Mouse (Mus musculus) gastrocnemius, adult 2 months (tissue): ENCODE results near the gene Pla2g15. TPM values are rescaled to one million over a fixed set of nuclear protein-coding genes. Genes with fewer than 3 reads are reported as not detected.

Experiments
- DNase-seq: peaks from one replicate; pipeline ENCODE4 v3.0.0; 2022
- H3K27ac ChIP-seq: fragments of 200-600 bp; 2 replicates; pipeline ENCODE4 v1.8.1; 2022; ENCODE audit warnings: mild to moderate bottlenecking
- H3K4me3 ChIP-seq: fragments of 200-600 bp; 2 replicates; pipeline ENCODE4 v1.8.1; 2022; ENCODE audit warnings: mild to moderate bottlenecking, moderate library complexity
- CTCF ChIP-seq: fragments of 200-600 bp; IDR thresholded peaks from 2 replicates; pipeline ENCODE4 v1.8.1; 2022; ENCODE audit warnings: antibody characterized with exemption, mild to moderate bottlenecking, moderate library complexity
- intact Hi-C: fragments of 180-260 bp; cut with DNase I; formaldehyde crosslinking; loops from one replicate; pipeline ENCODE4 v1.15.1; 2025
- long read RNA-seq, 2 experiments: library from polyadenylated mRNA; stranded (forward); transcript quantifications; one replicate each; pipeline ENCODE4 v2.0.0; 2021
- total RNA-seq, 2 experiments: library from RNA; stranded (reverse); gene quantifications; 2 replicates each; pipeline ENCODE4 v1.2.3; 2021

Pla2g15 gene
- total RNA-seq = 1 to 10 TPM; 3.5 TPM
- long read RNA-seq, experiment 1, transcript Pla2g15-201 (6 exons, 2,706 nt) = major isoform, 5 of 6 reads
- long read RNA-seq, experiment 1, partial matches to known transcripts = 0 of 6 reads
- long read RNA-seq, experiment 1, other reads (novel, unspliced or antisense) = 1 of 6 reads
- long read RNA-seq, experiment 2 = 0 reads

DNA sequence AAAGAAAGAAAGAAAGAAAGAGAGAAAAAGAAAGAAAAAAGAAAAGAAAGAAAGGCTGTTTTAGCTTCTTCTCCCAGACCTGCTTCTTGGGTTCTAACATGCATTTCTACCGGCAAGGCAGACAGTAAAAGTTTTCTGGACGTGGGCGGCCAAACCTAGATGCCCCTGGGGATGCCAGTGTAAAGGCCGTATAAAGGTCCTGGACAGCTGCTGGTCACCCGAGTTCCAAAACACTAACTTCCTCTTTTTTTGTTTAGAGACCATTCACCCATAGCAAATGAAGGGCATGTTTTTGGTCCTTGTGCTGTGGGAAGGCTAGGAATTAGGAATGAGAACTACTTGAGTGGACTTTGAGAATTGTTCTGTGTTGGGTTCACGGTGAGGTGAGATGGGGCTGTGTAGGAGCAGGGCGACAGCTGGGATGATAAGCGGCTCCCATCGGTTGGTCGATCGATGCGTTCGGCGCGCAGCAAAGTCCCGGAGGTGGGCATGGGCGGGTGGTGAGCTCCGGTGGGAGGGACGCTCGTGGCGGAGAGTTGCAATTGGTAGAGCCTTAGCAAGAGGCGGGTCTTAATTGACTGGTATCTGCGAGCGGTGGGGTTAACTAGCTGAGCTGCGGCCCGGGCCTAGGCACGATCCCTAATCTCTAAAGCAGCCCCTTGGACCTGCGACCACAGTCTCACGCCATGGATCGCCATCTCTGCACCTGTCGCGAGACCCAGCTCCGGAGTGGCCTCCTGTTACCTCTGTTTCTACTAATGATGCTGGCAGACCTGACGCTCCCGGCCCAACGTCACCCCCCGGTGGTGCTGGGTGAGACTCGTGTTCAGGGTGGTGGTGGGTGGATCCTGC is at the start of gene Pla2g15:
TSS of gene Pla2g15 (plus strand) at position 599 of the 852 bp plus-strand sequence.
- intact Hi-C loops = no loop called here
- no peak for TF ChIP-seq CTCF
- Histone ChIP-seq H3K4me3 (peak within 1 kb of the TSS; percentile 90), H3K27ac (peak within 1 kb of the TSS; percentile 86)
- peak; percentile 95 for DNase-seq

DNA sequence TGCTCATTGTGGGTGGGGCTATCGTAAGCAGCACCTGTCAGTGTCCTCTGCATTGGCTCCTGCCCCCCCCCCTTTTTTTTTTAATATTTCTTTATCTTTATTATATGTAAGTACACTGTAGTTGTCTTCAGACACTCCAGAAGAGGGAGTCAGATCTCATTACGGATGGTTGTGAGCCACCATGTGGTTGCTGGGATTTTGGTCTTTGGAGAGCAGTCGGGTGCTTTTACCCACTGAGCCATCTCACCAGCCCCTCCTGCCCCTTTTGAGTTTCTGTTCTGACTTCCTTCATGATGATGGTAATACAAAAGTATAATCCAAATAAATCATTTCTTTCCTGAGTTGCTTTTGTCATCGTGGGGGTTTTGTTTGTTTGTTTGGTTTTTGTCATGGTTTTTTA is 47.9 kb upstream of the Pla2g15 start:
- no peak for TF ChIP-seq CTCF
- Histone ChIP-seq H3K4me3 (no peak overlapping the region), H3K27ac (no peak overlapping the region)
- DNase-seq = no peak
- intact Hi-C loops = no loop called here

DNA sequence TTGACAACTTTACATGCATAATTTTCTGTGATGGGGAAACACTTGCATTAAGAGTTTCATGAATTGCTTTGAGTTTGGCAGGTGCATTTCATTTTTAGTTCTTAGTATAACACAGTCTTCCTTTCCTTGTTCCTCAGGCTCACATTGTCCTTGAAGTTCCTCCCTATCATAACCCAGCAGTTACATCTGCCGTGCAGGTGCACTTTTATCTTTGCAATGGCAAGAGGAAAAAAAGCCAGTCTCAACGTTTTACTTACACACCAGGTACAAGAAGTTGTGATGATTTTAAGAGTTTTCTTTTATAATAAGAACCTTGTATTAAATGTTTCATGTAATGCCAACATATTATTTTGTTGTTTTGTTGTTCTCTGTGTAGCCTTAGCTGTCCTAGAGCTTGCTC is 46.3 kb upstream of the Pla2g15 start:
- intact Hi-C loops = no loop called here

DNA sequence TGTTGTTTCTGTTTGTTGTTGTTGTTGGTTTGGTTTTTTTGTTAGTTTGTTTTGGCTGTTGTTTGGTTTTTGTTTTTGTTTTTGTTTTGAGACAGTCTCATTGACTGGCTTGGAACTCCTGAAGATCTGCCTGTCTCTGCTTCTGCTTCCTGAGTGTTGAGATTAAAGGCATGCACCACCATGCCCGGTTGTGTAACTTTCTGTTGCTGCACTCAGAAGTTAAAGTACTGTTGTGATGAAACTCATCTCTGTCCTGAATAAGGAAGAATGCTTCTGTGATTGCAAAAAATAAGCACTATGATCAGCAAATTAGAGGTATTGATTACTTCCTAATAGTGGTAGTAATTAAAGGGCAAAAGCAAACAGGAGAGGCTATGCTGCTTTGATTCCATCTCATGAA is 44.0 kb upstream of the Pla2g15 start:
- no peak for TF ChIP-seq CTCF
- Histone ChIP-seq H3K27ac (no peak overlapping the region), H3K4me3 (no peak overlapping the region)
- intact Hi-C loops = no loop called here
- DNase-seq = no peak

More for the DNA sequence above, 46.3 kb upstream of the Pla2g15 start:
- Histone ChIP-seq H3K4me3 (no peak overlapping the region), H3K27ac (no peak overlapping the region)
- no peak for DNase-seq
- no peak for TF ChIP-seq CTCF

DNA sequence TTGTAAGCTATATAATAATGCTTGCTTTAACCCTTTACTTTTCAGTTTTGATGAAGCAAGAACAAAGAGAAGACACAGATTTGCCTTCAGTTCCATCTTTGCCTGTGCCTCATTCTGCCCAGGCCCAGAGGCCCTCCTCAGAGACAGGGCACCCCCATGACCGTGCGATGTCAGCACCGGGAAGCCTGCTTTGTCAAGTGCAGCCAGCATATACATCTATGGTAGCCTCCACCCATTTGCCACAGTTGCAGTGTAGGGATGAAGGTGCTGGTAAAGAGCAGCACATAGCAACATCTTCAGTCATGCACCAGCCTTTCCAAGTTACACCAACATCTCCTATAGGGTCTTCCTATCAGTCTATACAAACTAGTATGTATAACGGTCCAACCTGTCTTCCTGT is 42.1 kb upstream of the Pla2g15 start:
- no peak for TF ChIP-seq CTCF
- intact Hi-C loops = no loop called here
- DNase-seq = peak; percentile 43

DNA sequence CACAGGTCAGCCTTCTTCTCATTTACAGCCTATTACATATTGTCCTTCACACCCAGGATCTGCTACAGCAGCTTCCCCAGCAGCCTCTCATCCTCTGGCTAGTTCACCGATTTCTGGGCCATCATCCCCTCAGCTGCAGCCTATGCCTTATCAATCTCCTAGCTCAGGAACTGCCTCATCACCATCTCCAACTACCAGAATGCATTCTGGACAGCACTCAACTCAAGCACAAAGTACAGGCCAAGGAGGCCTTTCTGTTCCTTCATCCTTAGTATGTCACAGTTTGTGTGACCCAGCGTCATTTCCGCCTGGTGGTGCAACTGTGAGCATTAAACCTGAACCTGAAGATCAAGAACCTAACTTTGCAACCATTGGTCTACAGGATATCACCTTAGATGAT is 41.5 kb upstream of the Pla2g15 start:
- intact Hi-C loops = no loop called here

More for the DNA sequence above, 42.1 kb upstream of the Pla2g15 start:
- no peak overlapping the region for H3K4me3 ChIP-seq
- H3K27ac ChIP-seq = no peak overlapping the region

DNA sequence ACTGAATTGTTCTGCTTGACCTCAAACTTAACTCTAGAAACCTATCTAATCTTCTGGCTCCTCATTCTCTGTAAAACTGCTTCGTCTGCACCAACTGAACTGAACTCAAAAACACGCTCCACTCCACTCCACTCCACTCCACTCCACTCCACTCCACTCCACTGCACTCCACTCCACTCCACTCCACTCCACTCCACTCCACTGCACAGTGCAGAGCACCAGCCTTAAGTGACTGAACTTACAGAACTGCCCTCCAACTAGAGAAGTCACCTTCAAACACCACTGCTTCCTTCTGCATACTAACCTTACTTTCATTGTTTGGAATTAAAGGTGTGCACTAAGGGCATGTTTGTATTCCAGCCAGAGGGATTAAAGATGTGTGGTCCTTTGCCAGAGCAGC is 38.2 kb upstream of the Pla2g15 start:
- intact Hi-C loops = loop anchor here (10.0 kb wide), 1 partner anchor 117 kb away; the partner anchor contains the start of gene Dus2
- Histone ChIP-seq H3K27ac (no peak overlapping the region), H3K4me3 (no peak overlapping the region)
- TF ChIP-seq CTCF = no peak
- DNase-seq = no peak

More for the DNA sequence above, 41.5 kb upstream of the Pla2g15 start:
- Histone ChIP-seq H3K27ac (no peak overlapping the region), H3K4me3 (no peak overlapping the region)
- DNase-seq = no peak
- TF ChIP-seq CTCF = no peak

DNA sequence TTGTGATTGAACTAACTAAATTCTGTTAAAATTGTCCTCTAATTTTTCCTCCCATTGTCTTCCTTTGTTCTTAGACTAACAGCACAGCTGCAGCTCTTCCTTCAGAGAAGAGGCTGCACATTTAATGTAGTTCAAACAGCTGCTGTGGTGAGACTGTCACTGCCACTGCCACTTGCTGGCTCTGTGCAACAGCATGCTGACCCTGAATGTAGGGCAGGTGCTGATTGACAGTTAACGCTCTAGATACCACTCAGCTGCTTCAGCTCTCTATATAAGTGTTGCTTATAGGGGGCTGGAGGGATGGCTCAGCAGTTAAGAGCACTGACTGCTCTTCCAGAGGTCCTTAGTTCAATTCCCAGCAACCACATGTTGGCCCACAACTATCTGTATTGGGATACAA is 37.7 kb upstream of the Pla2g15 start:
- no peak for DNase-seq
- intact Hi-C loops = loop anchor here (10.0 kb wide), 1 partner anchor 118 kb away; the partner anchor contains the start of gene Dus2
- Histone ChIP-seq H3K27ac (no peak overlapping the region), H3K4me3 (no peak overlapping the region)
- TF ChIP-seq CTCF = no peak

DNA sequence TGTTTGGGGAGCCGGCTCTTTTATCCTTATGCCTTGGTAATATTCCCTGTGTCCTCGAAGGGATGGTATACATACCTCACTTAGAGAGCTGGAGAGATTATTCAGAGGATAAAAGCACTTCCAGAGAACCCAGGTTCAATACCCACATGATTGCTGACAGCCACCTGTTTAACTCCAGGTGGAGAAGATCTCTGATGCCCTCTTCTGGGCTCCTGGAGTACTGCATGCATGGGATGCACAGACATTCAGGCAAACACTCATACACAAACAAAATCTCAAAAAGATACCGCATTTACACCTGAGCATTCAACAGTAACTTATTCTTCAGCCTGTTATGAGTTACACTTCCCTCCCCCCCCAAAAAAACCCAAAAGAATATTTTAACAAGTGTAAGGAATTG is 34.3 kb upstream of the Pla2g15 start:
- no peak overlapping the region for H3K4me3 ChIP-seq
- DNase-seq = peak; percentile 39
- peak; percentile 74 for TF ChIP-seq CTCF
- intact Hi-C loops = loop anchor here (10.0 kb wide), 1 partner anchor 121 kb away; the partner anchor contains the start of gene Dus2
- no peak overlapping the region for H3K27ac ChIP-seq

DNA sequence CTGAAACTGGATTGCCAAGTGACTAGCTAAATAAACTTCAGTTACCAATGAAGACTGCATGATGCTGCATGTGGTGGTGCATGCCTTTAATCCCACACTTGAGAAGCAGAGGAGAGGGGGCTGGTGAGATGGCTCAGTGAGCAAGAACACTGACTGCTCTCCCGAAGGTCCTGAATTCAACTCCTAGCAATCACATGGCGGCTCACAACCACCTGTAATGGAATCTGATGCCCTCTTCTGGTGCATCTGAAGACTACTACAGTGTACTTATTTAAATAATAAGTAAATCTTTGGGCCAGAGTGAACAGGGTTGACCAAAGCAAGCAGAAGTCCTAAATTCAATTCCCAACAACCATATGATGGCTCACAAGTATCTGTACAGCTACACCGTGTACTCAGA is 26.8 kb upstream of the Pla2g15 start:
- H3K27ac ChIP-seq = no peak overlapping the region
- TF ChIP-seq CTCF = no peak
- no peak for DNase-seq
- intact Hi-C loops = no loop called here
- no peak overlapping the region for H3K4me3 ChIP-seq

DNA sequence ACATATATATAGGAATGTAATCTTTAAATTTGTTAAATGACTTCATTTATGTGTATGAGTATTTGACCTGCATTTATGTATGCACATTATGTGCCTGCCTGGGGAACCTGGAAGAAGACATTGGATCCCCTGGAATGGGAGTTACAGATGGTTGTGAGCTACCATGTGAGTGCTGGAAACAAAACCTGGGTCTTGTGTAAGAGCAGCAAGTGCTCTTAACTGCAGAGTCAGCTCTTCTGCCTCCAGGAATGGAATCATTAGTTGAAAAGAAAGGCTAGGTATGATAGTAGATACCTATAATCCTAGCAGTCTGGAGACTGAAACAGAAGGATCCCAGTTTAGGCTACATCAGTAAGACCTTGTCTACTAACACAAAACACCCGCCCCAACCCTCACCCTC is 24.1 kb upstream of the Pla2g15 start:
- intact Hi-C loops = no loop called here
- no peak for DNase-seq
- Histone ChIP-seq H3K27ac (no peak overlapping the region), H3K4me3 (no peak overlapping the region)
- no peak for TF ChIP-seq CTCF

DNA sequence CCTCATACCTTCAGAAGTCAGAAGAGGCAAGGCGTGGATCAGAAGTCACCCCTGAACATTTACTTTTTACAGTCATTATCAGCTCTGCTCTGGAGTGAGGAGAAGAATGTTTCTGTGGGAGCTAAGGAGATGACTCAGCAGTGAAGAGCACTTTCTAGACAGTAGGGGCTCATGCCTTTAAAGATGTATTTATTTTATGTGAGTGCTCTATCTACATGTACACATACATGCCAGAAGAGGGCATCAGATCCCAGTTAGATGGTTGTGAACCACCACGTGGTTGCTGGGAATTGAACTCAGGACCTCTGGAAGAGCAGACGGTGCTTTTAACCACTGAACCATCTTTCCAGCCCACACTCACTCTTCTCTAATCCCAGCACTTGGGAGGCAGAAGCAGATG is 23.1 kb upstream of the Pla2g15 start:
- DNase-seq = no peak
- Histone ChIP-seq H3K27ac (no peak overlapping the region), H3K4me3 (no peak overlapping the region)
- no peak for TF ChIP-seq CTCF
- intact Hi-C loops = no loop called here

DNA sequence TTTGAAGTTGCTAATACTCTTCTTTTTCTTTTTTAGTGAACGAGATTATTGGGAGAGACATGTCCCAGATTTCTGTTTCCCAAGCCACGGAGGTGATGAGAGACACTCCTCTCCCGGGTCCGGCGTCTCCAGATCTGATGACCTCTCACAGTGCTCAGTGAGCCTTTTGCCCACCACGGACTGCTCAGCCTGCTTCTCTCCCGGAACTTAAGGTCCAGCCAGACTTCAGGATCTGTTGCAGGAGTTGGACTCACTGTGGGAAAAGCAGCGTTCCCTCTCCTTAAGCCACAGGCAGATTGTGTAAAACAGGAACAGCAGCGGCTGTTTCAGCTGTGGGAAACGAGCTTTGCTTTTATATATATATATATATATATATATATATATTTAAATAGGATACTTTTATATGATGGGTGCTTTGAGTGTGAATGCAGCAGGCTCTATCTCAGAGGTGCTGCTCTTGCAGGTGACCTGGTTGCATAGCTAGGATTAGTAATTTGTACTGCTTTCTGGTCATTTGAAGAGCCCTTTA is 22.3 kb upstream of the Pla2g15 start:
- Histone ChIP-seq H3K27ac (no peak overlapping the region), H3K4me3 (no peak overlapping the region)
- intact Hi-C loops = no loop called here
- no peak for DNase-seq
- TF ChIP-seq CTCF = no peak
